Mouse (Mus musculus) liver, embryonic 15.5 days (tissue): ENCODE results near the gene Npw. TPM values are rescaled to one million over a fixed set of nuclear protein-coding genes. Genes with fewer than 3 reads are reported as not detected.

Experiments used
- ATAC-seq: fragments of 200-750 bp; cut with Nextera tagmentation; 2 replicates; pipeline ENCODE4 v1.8.0; 2017; ENCODE audit warnings: moderate number of reproducible peaks, mild to moderate bottlenecking, moderate library complexity; ENCODE audit not compliant: insufficient read depth
- H3K27ac ChIP-seq: fragments of 300-500 bp; sonication (generic); replicated peaks from 2 replicates; pipeline ENCODE4 v1.5.1; 2015; ENCODE audit warnings: mild to moderate bottlenecking, inconsistent platforms
- H3K27me3 ChIP-seq: fragments of 300-500 bp; sonication (generic); 2 replicates; pipeline ENCODE4 v1.6.1; 2015; ENCODE audit warnings: mild to moderate bottlenecking, inconsistent platforms
- H3K36me3 ChIP-seq: fragments of 300-500 bp; sonication (generic); replicated peaks from 2 replicates; pipeline ENCODE4 v1.6.1; 2015; ENCODE audit warnings: moderate library complexity, mild to moderate bottlenecking, inconsistent platforms
- H3K4me1 ChIP-seq: fragments of 300-500 bp; sonication (generic); replicated peaks from 2 replicates; pipeline ENCODE4 v1.6.1; 2015; ENCODE audit warnings: inconsistent platforms
- H3K4me2 ChIP-seq: fragments of 300-500 bp; sonication (generic); 2 replicates; pipeline ENCODE4 v1.6.1; 2015; ENCODE audit warnings: moderate library complexity, mild to moderate bottlenecking, inconsistent platforms
- H3K4me3 ChIP-seq: fragments of 300-500 bp; sonication (generic); replicated peaks from 2 replicates; pipeline ENCODE4 v1.5.1; 2015; ENCODE audit warnings: mild to moderate bottlenecking, inconsistent platforms
- H3K9ac ChIP-seq: fragments of 300-500 bp; sonication (generic); 2 replicates; pipeline ENCODE4 v1.6.1; 2015; ENCODE audit warnings: moderate library complexity, mild to moderate bottlenecking, inconsistent platforms
- H3K9me3 ChIP-seq: fragments of 300-500 bp; sonication (generic); replicated peaks from 2 replicates; pipeline ENCODE4 v1.6.1; 2016; ENCODE audit warnings: inconsistent platforms
- WGBS: fragments of 180-500 bp; shearing (Covaris S2); methylation state at CpG from one replicate; pipeline ENCODE4 v1.1.7; 2015; ENCODE audit warnings: mixed read lengths; ENCODE audit not compliant: insufficient replicate concordance; 5-methylcytosine and 5-hydroxymethylcytosine counted together
- polyA plus RNA-seq: library from polyadenylated mRNA; unstranded; fragments of >200 nt; fragmentation: Nextera tagmentation; extraction: Ambion mirVana; gene quantifications from 2 replicates; pipeline ENCODE4 v1.2.1, GENCODE M21; 2015

The Npw gene
- 0.30 TPM in 1 of 2 replicates, not detected in the other for polyA plus RNA-seq

DNA sequence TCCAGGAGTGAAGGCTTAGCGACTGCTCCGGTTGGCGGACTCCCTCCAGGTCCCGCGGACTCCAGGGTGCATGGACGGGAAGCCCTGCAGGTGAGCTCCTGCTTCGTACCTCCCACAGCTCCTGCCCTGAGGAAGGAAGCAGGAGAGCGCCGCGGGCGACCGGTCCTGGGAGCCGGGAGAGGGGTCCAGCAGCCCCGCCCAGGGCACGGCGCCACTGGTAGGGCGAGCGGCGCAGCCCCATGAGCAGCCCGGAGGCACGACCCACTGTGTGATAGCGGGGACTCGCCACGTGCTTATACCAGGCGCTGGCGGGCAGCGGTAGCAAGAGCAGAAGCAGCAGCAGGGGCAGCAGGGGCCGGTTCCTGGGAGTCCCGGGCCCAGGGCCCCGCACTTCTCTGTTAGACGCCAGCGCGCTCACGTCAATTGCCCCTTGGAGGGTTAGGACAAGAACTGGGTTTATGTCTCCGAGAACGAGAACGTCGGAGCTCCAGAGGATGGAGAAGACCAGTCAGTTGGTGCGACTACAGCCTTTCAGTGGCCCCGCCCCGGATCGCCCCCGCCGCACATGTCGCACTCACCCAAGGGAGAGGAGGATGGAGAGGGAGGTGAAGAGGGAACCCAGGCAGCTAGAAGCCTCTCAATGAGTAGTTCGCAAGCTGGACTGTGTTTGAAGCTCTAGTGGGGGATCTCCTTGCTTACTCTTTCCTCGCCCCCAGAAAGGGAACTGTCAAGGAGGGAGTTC lies at the start of gene Npw:
TSS of gene Npw (minus strand) at position 441 of the 742 bp plus-strand sequence.
- Histone ChIP-seq H3K4me3 (peak within 1 kb of the TSS; percentile 40), H3K4me2 (peak within 1 kb of the TSS; percentile 70), H3K9ac (peak within 1 kb of the TSS; percentile 20; the same call in 1 of the 2 replicates), H3K36me3 (no peaks in the 10 kb centered on the region), H3K27me3 (peaks cover 61% of the 10 kb centered on the region), H3K27ac (no peak within 1 kb of the TSS), H3K9me3 (no peaks in the 10 kb centered on the region), H3K4me1 (peaks cover 16% of the 10 kb centered on the region)
- ATAC-seq: 0 out of 2 replicates have a peak, but pooled peaks have one; percentile 12
- 3% methylated on average over 47 of the region's 47 CpGs for WGBS

- 2% methylated on average over 24 of the region's 24 CpGs for WGBS
- ATAC-seq: peak; percentile 63
- Histone ChIP-seq H3K27me3 (no peaks in the 10 kb centered on the region), H3K4me3 (peak overlapping the region; percentile 78), H3K27ac (peak overlapping the region; percentile 89), H3K9ac (peak overlapping the region; percentile 70), H3K4me1 (peaks cover 34% of the 10 kb centered on the region), H3K36me3 (peaks cover 16% of the 10 kb centered on the region), H3K4me2 (peak overlapping the region; percentile 83), H3K9me3 (no peaks in the 10 kb centered on the region)
These were observed 49.7 kb upstream of the Npw start for GRCm38 (mm10) chr17:24707801-24708425.

DNA sequence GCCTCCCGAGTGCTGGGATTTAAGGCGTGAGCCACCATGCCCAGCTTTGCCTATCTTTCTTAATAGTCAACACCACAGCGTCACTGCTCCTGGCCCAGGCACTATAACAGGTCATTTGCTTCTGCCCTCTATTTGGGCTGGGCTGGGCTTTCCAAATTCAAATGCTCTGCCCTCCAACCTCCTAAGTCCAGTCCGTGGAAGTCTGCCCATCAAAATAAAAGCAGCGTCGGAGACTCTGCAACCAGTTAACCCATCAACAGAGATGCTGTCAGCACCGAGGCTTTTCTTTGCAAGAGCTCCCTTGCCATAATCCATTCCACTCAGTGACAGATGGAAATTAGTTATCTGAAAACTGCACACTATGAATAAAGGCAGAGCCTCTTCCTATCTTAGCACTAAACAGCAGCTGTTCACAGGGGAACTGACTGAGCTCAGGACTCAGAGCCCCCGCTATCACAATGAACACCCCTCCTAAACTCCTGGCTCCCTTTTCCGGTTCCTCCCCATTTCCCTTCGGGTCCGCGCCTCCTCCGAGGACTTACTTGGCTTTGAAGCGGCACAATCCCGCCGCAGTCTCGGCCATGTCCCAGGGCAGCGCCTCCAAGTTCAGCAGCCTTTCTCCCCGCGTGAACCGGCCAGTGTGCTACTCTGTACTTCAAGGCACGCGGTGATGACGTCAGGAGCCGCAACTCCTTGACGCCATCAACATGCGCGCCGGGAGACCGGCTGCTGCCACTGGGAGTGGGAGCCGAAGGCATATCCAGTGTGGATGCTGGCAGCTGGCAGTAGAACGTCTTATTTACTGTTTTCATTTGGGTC lies 48.9 kb upstream of the Npw start, which contains the start of gene Tbl3:
TSS of gene Tbl3 (minus strand) at position 679 of the 819 bp plus-strand sequence.
- WGBS: 2% methylated on average over 32 of the region's 32 CpGs
- peaks cover 34% of the 10 kb centered on the region for H3K4me1 ChIP-seq
- no peaks in the 10 kb centered on the region for H3K27me3 ChIP-seq
- ATAC-seq: peak; percentile 80
- H3K9ac ChIP-seq: peak within 1 kb of the TSS; percentile 70
- H3K36me3 ChIP-seq: peaks cover 19% of the 10 kb centered on the region
- peak within 1 kb of the TSS; percentile 83 for H3K4me2 ChIP-seq
- peak within 1 kb of the TSS; percentile 89 for H3K27ac ChIP-seq
- no peaks in the 10 kb centered on the region for H3K9me3 ChIP-seq
- H3K4me3 ChIP-seq: peak within 1 kb of the TSS; percentile 78

GRCm38 (mm10) chr17:24705821-24706220 lies 47.6 kb upstream of the Npw start:
- Histone ChIP-seq H3K9me3 (no peaks in the 10 kb centered on the region), H3K27me3 (no peaks in the 10 kb centered on the region), H3K4me1 (peaks cover 34% of the 10 kb centered on the region), H3K27ac (no peak overlapping the region), H3K9ac (no peak overlapping the region), H3K4me3 (no peak overlapping the region), H3K4me2 (0 out of 2 replicates have a peak overlapping the region, but pooled peaks have one; percentile 83), H3K36me3 (peaks cover 33% of the 10 kb centered on the region)
- WGBS: 83% methylated on average over 3 of the region's 3 CpGs
- ATAC-seq: no peak

DNA sequence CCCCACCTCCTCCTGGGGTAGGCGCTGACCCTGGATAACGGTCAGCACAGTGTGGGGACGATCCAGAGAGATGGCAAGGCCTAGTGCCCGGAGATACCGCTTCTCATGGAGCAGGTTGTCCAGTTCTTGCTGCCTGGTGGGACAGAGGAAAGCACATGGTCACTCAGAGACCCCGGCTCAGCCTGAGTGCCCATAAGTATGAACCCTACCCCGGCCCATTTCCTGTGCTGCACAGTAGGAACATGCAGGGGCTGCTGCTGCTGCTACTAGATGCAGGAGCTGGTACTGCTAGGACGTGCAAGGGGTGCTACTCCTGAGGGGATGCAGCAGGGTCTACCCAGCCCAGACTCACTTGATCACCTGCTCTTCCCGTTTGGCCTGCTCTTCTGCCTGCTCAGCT lies 43.0 kb upstream of the Npw start:
- ATAC-seq: no peak
- Histone ChIP-seq H3K4me1 (peaks cover 25% of the 10 kb centered on the region), H3K4me2 (no peak overlapping the region), H3K27ac (no peak overlapping the region), H3K9me3 (no peaks in the 10 kb centered on the region), H3K9ac (no peak overlapping the region), H3K4me3 (no peak overlapping the region), H3K36me3 (peaks cover 49% of the 10 kb centered on the region), H3K27me3 (peaks cover 8% of the 10 kb centered on the region)
- WGBS: 78% methylated on average over 9 of the region's 9 CpGs

- 65% methylated on average over 2 of the region's 2 CpGs for WGBS
- Histone ChIP-seq H3K9ac (no peak overlapping the region), H3K4me1 (peaks cover 30% of the 10 kb centered on the region), H3K4me3 (no peak overlapping the region), H3K27me3 (peaks cover 8% of the 10 kb centered on the region), H3K36me3 (peaks cover 41% of the 10 kb centered on the region), H3K9me3 (no peaks in the 10 kb centered on the region), H3K27ac (no peak overlapping the region), H3K4me2 (no peak overlapping the region)
- ATAC-seq: no peak
These were observed 41.2 kb upstream of the Npw start for GRCm38 (mm10) chr17:24699473-24699872.

DNA sequence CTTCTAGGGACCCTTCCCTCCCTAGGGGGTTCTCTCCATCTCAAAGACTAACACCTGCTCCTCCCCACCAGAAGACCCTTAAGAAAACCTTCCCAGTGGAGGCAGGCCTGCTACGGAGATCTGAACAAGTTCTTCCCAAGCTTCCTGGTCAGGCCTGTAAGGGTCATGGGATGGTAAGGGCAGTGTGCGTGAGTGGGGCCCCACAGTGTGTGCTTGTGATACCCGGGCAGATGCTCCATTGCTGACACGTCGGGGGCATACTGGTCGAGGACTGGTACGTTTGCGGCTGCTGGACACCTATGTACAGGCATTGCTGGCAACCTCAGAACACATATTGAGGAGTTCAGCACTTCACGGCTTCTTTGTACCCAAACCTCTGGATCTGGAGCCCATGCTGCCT lies 40.5 kb upstream of the Npw start:
- Histone ChIP-seq H3K4me3 (no peak overlapping the region), H3K4me2 (no peak overlapping the region), H3K27me3 (peaks cover 8% of the 10 kb centered on the region), H3K27ac (no peak overlapping the region), H3K4me1 (peaks cover 32% of the 10 kb centered on the region), H3K9ac (no peak overlapping the region), H3K36me3 (peaks cover 39% of the 10 kb centered on the region), H3K9me3 (no peaks in the 10 kb centered on the region)
- 69% methylated on average over 9 of the region's 9 CpGs for WGBS
- ATAC-seq: no peak

- Histone ChIP-seq H3K4me3 (no peak overlapping the region), H3K9ac (no peak overlapping the region), H3K27me3 (peaks cover 8% of the 10 kb centered on the region), H3K4me1 (peaks cover 32% of the 10 kb centered on the region), H3K4me2 (no peak overlapping the region), H3K9me3 (no peaks in the 10 kb centered on the region), H3K36me3 (peaks cover 42% of the 10 kb centered on the region), H3K27ac (no peak overlapping the region)
- no peak for ATAC-seq
- WGBS: 30% methylated on average over 5 of the region's 5 CpGs
These were observed 39.7 kb upstream of the Npw start for GRCm38 (mm10) chr17:24697985-24698384.

GRCm38 (mm10) chr17:24696011-24696697 lies 37.9 kb upstream of the Npw start, which contains the start of the genes Gfer and Noxo1:
Gfer (minus strand) TSS chr17:24696156.
Noxo1 (plus strand) TSS chr17:24696234.
- peak; percentile 94 for ATAC-seq
- peak within 1 kb of the TSS; percentile 91 for H3K4me3 ChIP-seq
- H3K27me3 ChIP-seq: peaks cover 18% of the 10 kb centered on the region
- H3K4me2 ChIP-seq: peak within 1 kb of the TSS; percentile 96
- peak within 1 kb of the TSS; percentile 85 for H3K27ac ChIP-seq
- H3K9ac ChIP-seq: peak within 1 kb of the TSS; percentile 84
- peaks cover 32% of the 10 kb centered on the region for H3K4me1 ChIP-seq
- peaks cover 35% of the 10 kb centered on the region for H3K36me3 ChIP-seq
- no peaks in the 10 kb centered on the region for H3K9me3 ChIP-seq
- WGBS: under 1% methylated on average over 72 of the region's 76 CpGs

GRCm38 (mm10) chr17:24695326-24696010 lies 37.2 kb upstream of the Npw start:
- Histone ChIP-seq H3K4me3 (peak overlapping the region; percentile 91), H3K36me3 (peaks cover 28% of the 10 kb centered on the region), H3K9me3 (no peaks in the 10 kb centered on the region), H3K27me3 (peaks cover 25% of the 10 kb centered on the region), H3K4me1 (peaks cover 32% of the 10 kb centered on the region), H3K4me2 (peak overlapping the region; percentile 96), H3K9ac (peak overlapping the region; percentile 84), H3K27ac (peak overlapping the region; percentile 85)
- WGBS: 6% methylated on average over 51 of the region's 51 CpGs
- ATAC-seq: peak; percentile 13
